Mouse (Mus musculus): ENCODE measurements around the gene Wdr47.
"Not testable (repeated sequence)": the region's sequence is repeated elsewhere in the genome, so short reads cannot be mapped to it uniquely, and the experiment has no call there.

Wdr47 gene

GRCm38 (mm10) chr3:108590786-108591529 is at the start of gene Wdr47:
Gene Wdr47 (plus strand): TSS chr3:108591279.
- peak; percentile 98 for DNase-seq

GRCm38 (mm10) chr3:108542299-108542698 is 48.8 kb upstream of the Wdr47 start:
- no peak for DNase-seq

- DNase-seq, result no peak
Measured at GRCm38 (mm10) chr3:108554111-108554561, 36.9 kb upstream of the Wdr47 start.

GRCm38 (mm10) chr3:108554587-108555312 is 36.3 kb upstream of the Wdr47 start:
- peak; percentile 95 for DNase-seq

- DNase-seq, result no peak
Measured at GRCm38 (mm10) chr3:108557888-108558287, 33.2 kb upstream of the Wdr47 start.

GRCm38 (mm10) chr3:108562133-108562730 is 28.8 kb upstream of the Wdr47 start, which contains the start of gene Tmem167b:
Gene Tmem167b (minus strand): TSS chr3:108562466.
- peak; percentile 98 for DNase-seq

- DNase-seq, result no peak
Measured at GRCm38 (mm10) chr3:108562777-108563271, 28.3 kb upstream of the Wdr47 start.

GRCm38 (mm10) chr3:108563309-108563708 is 27.8 kb upstream of the Wdr47 start:
- peak; percentile 80 for DNase-seq

- no peak for DNase-seq
Measured at GRCm38 (mm10) chr3:108567990-108568877, 22.8 kb upstream of the Wdr47 start.

GRCm38 (mm10) chr3:108569636-108570035 is 21.4 kb upstream of the Wdr47 start:
- DNase-seq, result not testable (repeated sequence)

GRCm38 (mm10) chr3:108570813-108571212 is 20.3 kb upstream of the Wdr47 start:
- DNase-seq, result no peak

- DNase-seq, result peak; percentile 98
Measured at GRCm38 (mm10) chr3:108571443-108572294, 19.4 kb upstream of the Wdr47 start, which contains the start of gene Taf13. Gene Taf13 (plus strand): TSS chr3:108571698.

GRCm38 (mm10) chr3:108572309-108573010 is 18.6 kb upstream of the Wdr47 start:
- DNase-seq, result no peak

GRCm38 (mm10) chr3:108574018-108574417 is 17.1 kb upstream of the Wdr47 start:
- DNase-seq, result no peak

- DNase-seq, result no peak
Measured at GRCm38 (mm10) chr3:108584580-108584979, 6.5 kb upstream of the Wdr47 start.

- DNase-seq, result no peak
Measured at GRCm38 (mm10) chr3:108588446-108588845, 2.6 kb upstream of the Wdr47 start.

- DNase-seq, result no peak
Measured at GRCm38 (mm10) chr3:108591530-108592522, 747 bp downstream of the Wdr47 start.

- no peak for DNase-seq
Measured at GRCm38 (mm10) chr3:108608906-108609305, 17.8 kb downstream of the Wdr47 start.

- no peak for DNase-seq
Measured at GRCm38 (mm10) chr3:108634761-108635160, 43.7 kb downstream of the Wdr47 start.

All from right cerebral cortex, adult 18-20 months (tissue).